Mouse (Mus musculus) mouse trophoblast stem cell (cell line): Measurements from ENCODE around the gene Mup18.
"Not testable (repeated sequence)": the region's sequence is repeated elsewhere in the genome, so short reads cannot be mapped to it uniquely, and the experiment has no call there.

Experiments used
- in situ Hi-C, 2 experiments: fragments of 300-500 bp; cut with MseI, MboI; formaldehyde crosslinking; loops; 2 replicates in 1 of 2; 3 replicates in 1 of 2; pipeline ENCODE4 v1.15.1; 2025

The Mup18 gene

GRCm38 (mm10) chr4:61674036-61674435 lies at the start of gene Mup18:
Gene Mup18 (minus strand): TSS chr4:61674136.
- in situ Hi-C loops, result not testable (repeated sequence)

GRCm38 (mm10) chr4:61714296-61714695 lies 40.4 kb upstream of the Mup18 start:
- in situ Hi-C loops, result not testable (repeated sequence)
